Mouse (Mus musculus) myocyte (in vitro differentiated cells): Measurements from ENCODE around the gene Rnf141.

ENCODE experiments used
- CEBPB ChIP-seq: IDR thresholded peaks from 2 replicates; pipeline ENCODE4 v1.6.1; 2011; ENCODE audit warnings: mild to moderate bottlenecking, moderate library complexity; ENCODE audit not compliant: poor library complexity, insufficient read depth, severe bottlenecking
- E2F4 ChIP-seq: IDR thresholded peaks from one replicate; pipeline ENCODE4 v1.6.1; 2011; ENCODE audit warnings: mild to moderate bottlenecking, control low read depth, moderate library complexity; ENCODE audit not compliant: insufficient read depth
- MAX ChIP-seq: IDR thresholded peaks from one replicate; pipeline ENCODE4 v1.6.1; 2011; ENCODE audit warnings: low read depth, mild to moderate bottlenecking, control low read depth
- MYOD1 ChIP-seq, 3 experiments: IDR thresholded peaks; one replicate each; pipeline ENCODE4 v1.6.1; 2011; ENCODE audit warnings: control low read depth in 2 of 3, low read depth in 2 of 3, mild to moderate bottlenecking in 2 of 3, moderate library complexity in 1 of 3; ENCODE audit not compliant: insufficient read length in 2 of 3, control insufficient read depth in 1 of 3
- MYOG ChIP-seq, 3 experiments: IDR thresholded peaks; one replicate each; pipeline ENCODE4 v1.6.1; 2011; ENCODE audit warnings: control low read depth in 2 of 3, low read depth in 2 of 3, mild to moderate bottlenecking in 2 of 3; ENCODE audit not compliant: insufficient read length in 2 of 3, control insufficient read depth in 1 of 3, insufficient read depth in 1 of 3
- POLR2A ChIP-seq: IDR thresholded peaks from one replicate; pipeline ENCODE4 v1.6.1; 2011; ENCODE audit warnings: low read depth, mild to moderate bottlenecking, control low read depth, moderate library complexity; ENCODE audit not compliant: insufficient read length
- POLR2AphosphoS2 ChIP-seq: IDR thresholded peaks from one replicate; pipeline ENCODE4 v1.6.1; 2011; ENCODE audit warnings: low read depth, control low read depth; ENCODE audit not compliant: insufficient read length
- REST ChIP-seq: IDR thresholded peaks from one replicate; pipeline ENCODE4 v1.6.1; 2011; ENCODE audit warnings: mild to moderate bottlenecking, control low read depth, moderate library complexity; ENCODE audit not compliant: insufficient read depth, insufficient read length
- SRF ChIP-seq: IDR thresholded peaks from one replicate; pipeline ENCODE4 v1.6.1; 2011; ENCODE audit warnings: low read depth; ENCODE audit not compliant: control insufficient read depth, insufficient read length
- TCF12 ChIP-seq: IDR thresholded peaks from one replicate; pipeline ENCODE4 v1.6.1; 2011; ENCODE audit warnings: mild to moderate bottlenecking, control low read depth; ENCODE audit not compliant: poor library complexity, insufficient read depth, severe bottlenecking
- TCF3 ChIP-seq: IDR thresholded peaks from one replicate; pipeline ENCODE4 v1.6.1; 2011; ENCODE audit warnings: low read depth, control low read depth; ENCODE audit not compliant: insufficient read length
- USF1 ChIP-seq: IDR thresholded peaks from one replicate; pipeline ENCODE4 v1.6.1; 2011; ENCODE audit warnings: low read depth, mild to moderate bottlenecking, control low read depth, moderate library complexity

DNA sequence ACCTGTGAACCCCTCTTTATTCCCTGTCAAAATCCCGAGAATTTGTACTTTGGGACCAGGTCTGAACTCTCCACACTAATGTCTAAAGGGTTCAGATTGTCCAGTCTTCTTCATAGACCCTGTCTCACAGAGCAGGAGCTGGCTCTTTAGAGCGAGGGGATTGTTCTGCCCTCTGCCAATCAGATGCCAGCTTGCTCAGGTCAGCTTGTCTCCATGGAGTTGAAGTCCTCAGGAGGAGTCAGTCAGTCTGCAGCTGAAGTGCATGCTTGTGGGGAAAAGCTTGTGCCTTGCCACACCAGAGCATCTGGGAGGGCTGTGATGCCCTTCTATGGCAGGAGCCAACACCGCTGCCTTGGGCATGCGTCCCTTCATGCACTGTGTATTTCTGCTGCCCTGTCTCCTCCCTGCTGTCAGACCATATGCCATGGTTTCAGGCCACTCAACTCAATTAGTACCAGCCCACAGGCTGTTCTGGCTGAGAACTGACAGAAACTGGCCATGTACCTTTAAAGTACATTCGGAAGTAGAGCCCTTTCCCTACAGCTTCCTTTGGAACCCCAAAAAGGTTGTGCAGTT, 81.6 kb downstream of the Rnf141 start:
- TF ChIP-seq SRF (no peak), POLR2A (no peak), USF1 (no peak), MAX (no peak), E2F4 (no peak), CEBPB (no peak), REST (no peak), MYOG (IDR thresholded peaks at IDR 0.05; ENCODE audit: control insufficient read depth in 1 of 3, insufficient read depth in 1 of 3, insufficient read length in 2 of 3, low read depth in 2 of 3) (no peak), POLR2AphosphoS2 (no peak), MYOD1 (IDR thresholded peaks at IDR 0.05; ENCODE audit: control insufficient read depth in 1 of 3, insufficient read length in 2 of 3, low read depth in 2 of 3) (no peak), TCF3 (no peak), TCF12 (no peak)
